Mouse (Mus musculus) erythroid progenitor cell, adult 5-6 weeks (primary cell): ENCODE measurements around the gene Samd14. TPM values are rescaled to one million over a fixed set of nuclear protein-coding genes. Genes with fewer than 3 reads are reported as not detected.

Experiments used
- ATAC-seq: replicated peaks from 2 replicates; pipeline ENCODE4 v1.8.0; 2016; ENCODE audit warnings: moderate number of reproducible peaks, mild to moderate bottlenecking, moderate TSS enrichment, inconsistent platforms; ENCODE audit not compliant: poor library complexity, low FRiP score, severe bottlenecking
- total RNA-seq, 2 experiments: library from RNA; stranded (forward) in 1 of 2; stranded (reverse) in 1 of 2; fragments of 150-400 nt in 1 of 2; fragments of 186-747, 209-891 nt in 1 of 2; gene quantifications; 2 replicates each; pipeline versions ENCODE4 v1.2.3 to v1.2.4; 2015 to 2017; ENCODE audit warnings: low replicate concordance in 2 of 2

Samd14 gene
- total RNA-seq, 2 experiments from 2014 or later, result 99.2 to 103 TPM

DNA sequence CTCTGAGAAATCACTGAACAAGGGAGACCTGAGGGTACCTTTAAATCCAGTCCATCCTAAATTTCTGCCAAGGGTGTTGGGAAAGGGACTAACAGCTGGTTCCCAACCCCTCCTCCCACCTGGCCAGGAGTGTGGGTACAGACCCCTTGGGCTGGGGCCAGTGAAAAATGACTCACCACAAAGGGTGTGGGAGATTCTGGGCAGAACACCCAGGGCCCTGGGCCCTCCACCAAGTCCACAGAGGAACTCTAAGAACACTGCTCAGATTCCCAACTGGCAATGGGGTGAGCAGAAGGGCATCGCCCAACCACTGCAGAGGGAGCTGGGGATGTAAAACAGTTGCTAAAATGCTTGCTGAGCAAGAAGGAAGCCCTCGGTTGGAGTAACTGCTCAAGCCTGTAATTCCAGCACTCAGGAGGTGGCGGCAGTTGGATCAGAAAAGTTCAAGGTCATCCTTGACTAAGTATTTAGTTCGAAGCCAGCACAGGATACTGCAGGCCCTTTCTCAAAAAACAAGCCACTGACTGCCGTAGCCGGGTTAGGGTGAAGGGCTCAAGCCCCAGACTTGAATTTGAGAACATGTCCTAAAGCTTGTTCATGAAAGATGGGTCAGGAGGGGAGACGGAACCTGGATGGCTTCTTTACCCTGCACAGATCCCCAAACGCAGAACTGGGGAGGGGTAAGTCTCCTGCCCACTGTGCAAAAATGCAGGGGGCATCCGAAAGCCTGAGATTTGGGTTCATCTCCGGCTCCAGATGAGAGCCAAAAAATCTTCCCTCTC is 20.7 kb upstream of the Samd14 start:
- no peak for ATAC-seq

DNA sequence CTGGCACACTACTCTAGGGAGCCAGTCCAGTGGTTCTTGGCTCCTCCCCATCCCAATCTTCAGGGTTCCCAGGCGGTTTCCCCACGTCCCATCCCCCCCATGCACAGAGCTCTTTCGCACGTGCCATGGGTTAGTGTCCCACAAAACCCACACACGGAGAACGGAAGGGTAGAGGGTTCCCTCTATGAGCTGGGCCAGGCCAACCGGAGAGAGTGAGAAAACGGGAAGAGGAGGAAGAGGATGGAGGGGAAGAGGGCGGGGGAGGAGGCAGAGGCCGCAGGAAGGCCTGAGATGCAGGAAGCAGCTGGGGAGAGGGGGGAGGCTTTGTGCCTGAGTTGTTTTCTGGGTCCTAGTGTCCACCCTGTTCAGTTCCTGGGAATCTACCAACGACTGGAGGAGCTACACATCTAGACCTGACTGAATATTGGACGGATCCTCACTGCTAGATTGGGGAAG is 20.1 kb upstream of the Samd14 start:
- peak; percentile 65 for ATAC-seq

- ATAC-seq, result peak; percentile 2; the same call in 1 of the 2 replicates
Measured at GRCm38 (mm10) chr11:94990102-94990748, 19.5 kb upstream of the Samd14 start.

- ATAC-seq, result peak; percentile 71
Measured at GRCm38 (mm10) chr11:94990749-94991577, 18.7 kb upstream of the Samd14 start, which contains the start of gene Ppp1r9b. Gene Ppp1r9b, plus strand, starts transcription at chr11:94991035.

- no peak for ATAC-seq
Measured at GRCm38 (mm10) chr11:94991641-94992479, 17.8 kb upstream of the Samd14 start.

DNA sequence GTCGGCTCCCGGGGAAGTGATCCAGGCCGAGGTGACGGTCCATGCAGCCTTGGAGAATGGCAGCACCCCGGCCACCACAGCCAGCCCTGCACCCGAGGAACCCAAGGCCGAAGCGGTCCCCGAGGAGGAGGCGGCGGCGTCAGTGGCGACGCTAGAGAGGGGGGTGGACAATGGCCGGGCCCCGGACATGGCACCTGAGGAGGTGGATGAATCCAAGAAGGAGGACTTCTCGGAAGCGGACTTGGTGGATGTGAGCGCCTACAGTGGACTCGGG is 17.3 kb upstream of the Samd14 start:
- no peak for ATAC-seq

GRCm38 (mm10) chr11:94992754-94993606 is 16.7 kb upstream of the Samd14 start:
- peak; percentile 21; the same call in 1 of the 2 replicates for ATAC-seq

GRCm38 (mm10) chr11:94994208-94994814 is 15.4 kb upstream of the Samd14 start:
- ATAC-seq, result no peak

DNA sequence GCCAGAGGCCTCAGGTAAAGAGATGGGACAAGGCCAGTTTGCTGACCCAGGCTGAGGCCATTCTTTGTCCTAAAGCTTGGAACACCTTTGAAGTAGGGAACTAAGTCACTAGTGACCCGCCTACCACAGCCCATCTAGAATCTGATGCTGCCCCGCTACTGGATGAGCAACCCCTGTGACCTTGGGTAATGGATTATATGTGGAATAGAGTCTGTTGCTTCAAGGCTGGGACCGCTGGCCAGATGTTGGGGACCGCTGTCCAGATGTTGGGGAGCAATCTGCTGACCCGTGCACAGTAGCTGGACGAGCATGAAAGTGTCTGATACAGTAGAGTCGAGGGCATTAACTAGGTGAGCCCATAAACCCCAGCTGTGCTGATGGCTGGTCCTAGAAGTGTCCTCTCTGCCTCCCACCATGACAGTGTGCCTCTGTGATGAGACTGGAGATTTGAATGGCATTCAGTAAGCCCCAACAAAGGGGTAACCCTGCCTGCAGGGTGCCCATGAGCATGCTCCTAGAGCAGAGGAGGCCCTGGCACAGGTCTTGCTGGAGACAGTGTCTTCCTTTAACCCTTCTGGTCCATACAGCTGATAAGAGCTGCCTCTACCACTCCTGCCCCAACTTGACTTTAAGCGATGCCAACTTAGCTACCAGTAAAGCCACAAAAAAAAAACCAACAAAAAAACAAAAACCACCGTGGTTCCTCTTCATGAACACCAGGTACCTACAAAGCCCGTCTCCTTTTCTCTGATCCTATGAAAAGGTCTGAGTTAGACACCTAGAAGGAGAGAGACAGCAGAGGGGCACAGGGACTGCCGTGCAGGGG is 14.5 kb upstream of the Samd14 start:
- no peak for ATAC-seq

DNA sequence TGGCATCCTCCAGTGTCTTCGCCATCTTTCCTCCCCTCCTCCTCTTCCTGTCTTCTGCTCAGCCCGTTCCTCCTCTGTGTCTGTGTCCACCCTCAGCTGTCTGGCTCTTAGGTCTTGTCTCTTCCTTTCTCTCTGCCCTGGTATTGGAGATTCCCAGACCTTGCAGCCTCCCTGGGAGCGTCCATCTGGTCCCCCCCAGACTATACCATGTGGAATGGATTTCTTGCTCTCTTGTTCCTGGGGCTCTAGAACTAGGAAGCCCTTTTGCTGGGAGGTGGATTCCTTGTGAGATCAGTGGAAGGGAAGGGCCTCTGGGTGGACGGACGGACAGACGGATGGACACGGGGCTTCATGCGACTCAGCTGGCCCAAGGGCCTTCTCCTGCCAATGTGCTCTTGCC is 13.6 kb upstream of the Samd14 start:
- no peak for ATAC-seq

DNA sequence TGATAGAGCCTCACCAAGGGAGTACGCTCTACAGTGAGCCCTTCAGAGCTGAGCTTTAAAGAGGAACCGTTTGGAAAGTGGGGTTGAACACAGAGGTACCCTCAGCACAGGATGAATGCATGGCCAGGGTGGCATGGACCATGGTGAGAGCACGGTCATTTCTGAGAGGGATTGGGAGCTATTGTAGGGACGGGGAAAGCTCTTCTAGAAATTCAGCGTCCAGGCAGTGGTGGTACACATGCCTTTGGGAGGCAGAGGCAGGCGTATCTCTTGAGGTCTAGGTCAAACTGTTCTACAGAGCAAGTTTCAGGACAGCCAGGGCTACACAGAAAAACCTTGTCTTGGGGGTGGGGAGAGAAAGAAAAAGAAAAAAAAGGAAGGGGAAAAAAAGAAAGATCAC is 12.7 kb upstream of the Samd14 start:
- no peak for ATAC-seq

GRCm38 (mm10) chr11:94997596-94997995 is 12.1 kb upstream of the Samd14 start:
- peak; percentile 70 for ATAC-seq

- 0 out of 2 replicates have a peak, but pooled peaks have one; percentile 9 for ATAC-seq
Measured at GRCm38 (mm10) chr11:94998041-94998531, 11.6 kb upstream of the Samd14 start.

DNA sequence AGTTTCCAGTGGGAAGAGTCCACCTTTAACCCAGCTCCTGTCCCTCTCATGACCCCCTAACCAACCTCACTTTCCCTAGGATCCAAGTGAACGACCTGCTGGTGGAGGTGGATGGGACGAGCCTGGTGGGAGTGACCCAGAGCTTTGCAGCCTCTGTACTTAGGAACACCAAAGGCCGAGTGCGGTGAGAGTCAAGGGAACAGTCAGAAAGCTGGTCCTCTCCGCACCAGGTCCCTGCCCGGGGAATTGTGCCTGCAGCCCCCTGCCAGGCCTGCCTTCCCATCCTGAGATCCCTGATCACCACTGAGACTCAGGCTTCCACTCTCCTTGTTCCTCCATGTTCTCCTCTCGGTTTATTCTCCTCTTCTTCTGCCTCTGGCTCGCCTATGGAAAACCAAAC is 9.6 kb upstream of the Samd14 start:
- ATAC-seq, result no peak

GRCm38 (mm10) chr11:95000548-95000947 is 9.1 kb upstream of the Samd14 start:
- ATAC-seq, result peak; percentile 21; the same call in 1 of the 2 replicates

DNA sequence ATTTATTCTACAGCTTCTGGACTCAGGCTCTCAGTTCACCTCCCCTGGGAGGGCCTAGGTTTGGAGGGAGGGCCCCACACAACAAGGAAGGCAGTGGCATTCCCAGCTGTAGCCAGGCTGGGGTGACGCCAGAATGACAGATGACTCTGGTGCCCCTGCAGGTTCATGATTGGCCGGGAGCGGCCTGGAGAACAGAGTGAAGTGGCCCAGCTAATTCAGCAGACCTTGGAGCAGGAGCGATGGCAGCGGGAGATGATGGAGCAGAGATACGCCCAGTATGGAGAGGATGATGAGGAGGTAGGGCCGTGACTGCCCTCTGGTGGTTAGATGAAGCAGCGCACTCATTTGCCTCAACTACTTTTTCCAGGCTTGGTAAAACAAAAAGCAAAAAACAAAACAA is 8.6 kb upstream of the Samd14 start:
- peak; percentile 59 for ATAC-seq

- no peak for ATAC-seq
Measured at GRCm38 (mm10) chr11:95001584-95002347, 7.9 kb upstream of the Samd14 start.
